Mouse (Mus musculus) MEL (cell line): Measurements from ENCODE around the gene Nfkbid. TPM values are rescaled to one million over a fixed set of nuclear protein-coding genes. Genes with fewer than 3 reads are reported as not detected.

Experiments
- DNase-seq: peaks from one replicate; pipeline ENCODE4 v3.0.0; 2011; ENCODE audit warnings: low read depth, low spot score
- H3K27ac ChIP-seq: 2 replicates; pipeline ENCODE4 v1.5.1; 2012; ENCODE audit warnings: low read depth, mild to moderate bottlenecking, control low read depth, low read length, moderate library complexity; ENCODE audit not compliant: control insufficient read depth
- H3K27me3 ChIP-seq, 2 experiments: fragments of 150-350 bp in 1 of 2; sonication (generic) in 1 of 2; 2 replicates each; pipeline ENCODE4 v1.6.1; 2012; ENCODE audit warnings: low read length in 2 of 2, mild to moderate bottlenecking in 2 of 2, improper control_type of control experiment in 1 of 2, moderate library complexity in 1 of 2; ENCODE audit not compliant: insufficient read depth in 2 of 2, control insufficient read depth in 1 of 2
- H3K36me3 ChIP-seq, 2 experiments: 2 replicates each; pipeline ENCODE4 v1.6.1; 2012 to 2014; ENCODE audit warnings: low read length in 2 of 2, improper control_type of control experiment in 1 of 2, inconsistent platforms in 1 of 2, mild to moderate bottlenecking in 1 of 2; ENCODE audit not compliant: insufficient read depth in 2 of 2, control insufficient read depth in 1 of 2
- H3K4me1 ChIP-seq, 2 experiments: fragments of 150-350 bp in 1 of 2; sonication (generic) in 1 of 2; 2 replicates each; pipeline ENCODE4 v1.6.1; 2012; ENCODE audit warnings: low read length in 2 of 2, improper control_type of control experiment in 1 of 2, mild to moderate bottlenecking in 1 of 2; ENCODE audit not compliant: insufficient read depth in 2 of 2, control insufficient read depth in 1 of 2
- H3K4me3 ChIP-seq, 2 experiments: fragments of 150-350 bp in 1 of 2; sonication (generic) in 1 of 2; 2 replicates each; pipeline ENCODE4 v1.5.1; 2012; ENCODE audit warnings: low read depth in 2 of 2, low read length in 2 of 2, mild to moderate bottlenecking in 2 of 2, moderate library complexity in 2 of 2, control low read depth in 1 of 2, improper control_type of control experiment in 1 of 2; ENCODE audit not compliant: control insufficient read depth in 1 of 2, insufficient read depth in 1 of 2
- H3K79me2 ChIP-seq: 2 replicates; pipeline ENCODE4 v1.6.1; 2012; ENCODE audit warnings: mild to moderate bottlenecking, low read length, moderate library complexity; ENCODE audit not compliant: control insufficient read depth, poor library complexity, insufficient read depth
- H3K9ac ChIP-seq: 2 replicates; pipeline ENCODE4 v1.6.1; 2012; ENCODE audit warnings: low read depth, mild to moderate bottlenecking, control low read depth, low read length, moderate library complexity; ENCODE audit not compliant: control insufficient read depth, poor library complexity, severe bottlenecking
- H3K9me3 ChIP-seq: fragments of 150-350 bp; sonication (generic); replicated peaks from 2 replicates; pipeline ENCODE4 v1.6.1; 2012; ENCODE audit warnings: mild to moderate bottlenecking, low read length, improper control_type of control experiment, moderate library complexity; ENCODE audit not compliant: insufficient read depth
- CTCF ChIP-seq, 3 experiments: IDR thresholded peaks in 2 of 3; conservative IDR thresholded peaks in 1 of 3; 2 replicates each; pipeline ENCODE4 v1.5.1; 2011 to 2012; ENCODE audit warnings: low read length in 3 of 3, low read depth in 2 of 3, mild to moderate bottlenecking in 2 of 3, improper control_type of control experiment in 1 of 3, inconsistent platforms in 1 of 3, mixed read lengths in 1 of 3, moderate library complexity in 1 of 3; ENCODE audit not compliant: control insufficient read depth in 1 of 3, insufficient read depth in 1 of 3, poor library complexity in 1 of 3, severe bottlenecking in 1 of 3
- E2F4 ChIP-seq: IDR thresholded peaks from 2 replicates; pipeline ENCODE4 v1.6.1; 2011; ENCODE audit warnings: low read depth, low read length, improper control_type of control experiment, borderline replicate concordance
- EP300 ChIP-seq, 2 experiments: IDR thresholded peaks; 2 replicates each; pipeline ENCODE4 v1.6.1; 2011; ENCODE audit warnings: improper control_type of control experiment in 2 of 2, low read length in 2 of 2, low read depth in 1 of 2, mild to moderate bottlenecking in 1 of 2
- ETS1 ChIP-seq: IDR thresholded peaks from 2 replicates; pipeline ENCODE4 v1.6.1; 2012; ENCODE audit warnings: low read depth, mild to moderate bottlenecking, inconsistent platforms, low read length, improper control_type of control experiment, moderate library complexity
- JUND ChIP-seq: IDR thresholded peaks from 2 replicates; pipeline ENCODE4 v1.6.1; 2011; ENCODE audit warnings: low read depth, mild to moderate bottlenecking, improper control_type of control experiment, low read length
- MYB ChIP-seq: IDR thresholded peaks from 2 replicates; pipeline ENCODE4 v1.6.1; 2011; ENCODE audit warnings: mild to moderate bottlenecking, low read depth, low read length, improper control_type of control experiment
- MYC ChIP-seq: IDR thresholded peaks from 2 replicates; pipeline ENCODE4 v1.6.1; 2011; ENCODE audit warnings: low read depth, mild to moderate bottlenecking, low read length, improper control_type of control experiment, moderate library complexity
- RAD21 ChIP-seq: IDR thresholded peaks from 2 replicates; pipeline ENCODE4 v1.6.1; 2011; ENCODE audit warnings: mild to moderate bottlenecking, low read depth, low read length, improper control_type of control experiment
- SMC3 ChIP-seq: IDR thresholded peaks from 2 replicates; pipeline ENCODE4 v1.6.1; 2011; ENCODE audit warnings: low read depth, low read length, improper control_type of control experiment
- TCF12 ChIP-seq: IDR thresholded peaks from 2 replicates; pipeline ENCODE4 v1.6.1; 2014; ENCODE audit warnings: low read depth, mild to moderate bottlenecking, inconsistent platforms, low read length, improper control_type of control experiment, moderate library complexity
- UBTF ChIP-seq: IDR thresholded peaks from 2 replicates; pipeline ENCODE4 v1.6.1; 2012; ENCODE audit warnings: low read depth, mild to moderate bottlenecking, inconsistent platforms, low read length, improper control_type of control experiment, moderate library complexity, borderline replicate concordance; ENCODE audit not compliant: insufficient read depth
- USF1 ChIP-seq: IDR thresholded peaks from 2 replicates; pipeline ENCODE4 v1.6.1; 2014; ENCODE audit warnings: low read depth, mild to moderate bottlenecking, inconsistent platforms, low read length, improper control_type of control experiment, moderate library complexity
- ZC3H11A ChIP-seq: IDR thresholded peaks from 2 replicates; pipeline ENCODE4 v1.6.1; 2012; ENCODE audit warnings: low read depth, mild to moderate bottlenecking, inconsistent platforms, low read length, improper control_type of control experiment
- ZKSCAN1 ChIP-seq: IDR thresholded peaks from 2 replicates; pipeline ENCODE4 v1.6.1; 2012; ENCODE audit warnings: low read depth, mild to moderate bottlenecking, inconsistent platforms, low read length, improper control_type of control experiment, moderate library complexity
- ZMIZ1 ChIP-seq: IDR thresholded peaks from 2 replicates; pipeline ENCODE4 v1.6.1; 2012; ENCODE audit warnings: low read depth, mild to moderate bottlenecking, inconsistent platforms, low read length, improper control_type of control experiment, moderate library complexity
- polyA plus RNA-seq, 2 experiments: library from polyadenylated mRNA; stranded (reverse) in 1 of 2; unstranded in 1 of 2; fragments of >175 nt in 1 of 2; fragments of >200 nt in 1 of 2; gene quantifications; 2 replicates each; pipeline versions ENCODE4 v1.2.1 to v1.2.4; 2012; ENCODE audit warnings: low replicate concordance in 2 of 2, low read depth in 1 of 2; ENCODE audit not compliant: insufficient read length in 2 of 2, insufficient read depth in 1 of 2, missing spikeins in 1 of 2
- total RNA-seq: library from RNA; depleted of rRNA; stranded (reverse); fragments of 300-350 nt; gene quantifications from 2 replicates; pipeline ENCODE4 v1.2.3, GENCODE M21; 2012

Nfkbid gene
- total and polyA plus RNA-seq, 3 experiments, result 7.0 to 16.7 TPM; not detected in 1

- no peak overlapping the region for H3K9ac ChIP-seq
- no peak overlapping the region for H3K4me3 ChIP-seq
- H3K4me1 ChIP-seq, result no peaks in the 10 kb centered on the region
- H3K27ac ChIP-seq, result no peak overlapping the region
- DNase-seq, result no peak
- no peaks in the 10 kb centered on the region for H3K27me3 ChIP-seq
- no peak for TF ChIP-seq TCF12
- no peak for TF ChIP-seq ETS1
- no peak for TF ChIP-seq E2F4
- TF ChIP-seq MYB, result no peak
- TF ChIP-seq ZMIZ1, result no peak
- TF ChIP-seq EP300 (IDR thresholded peaks at IDR 0.05; ENCODE audit: low read depth in 1 of 2, low read length in 2 of 2), result no peak
- TF ChIP-seq UBTF, result no peak
- H3K79me2 ChIP-seq, result no peaks in the 10 kb centered on the region
- peaks cover 0 to 5% of the 10 kb centered on the region in 2 experiments; a peak in 2 of 4 replicates for H3K36me3 ChIP-seq
- no peaks in the 10 kb centered on the region for H3K9me3 ChIP-seq
These were observed 7.8 kb downstream of the Nfkbid start for GRCm38 (mm10) chr7:30429327-30429726.

- Histone ChIP-seq H3K4me1 (no peaks in the 10 kb centered on the region), H3K36me3 (peaks cover 0 to 4% of the 10 kb centered on the region in 2 experiments; a peak in 2 of 4 replicates), H3K79me2 (no peaks in the 10 kb centered on the region), H3K4me3 (no peak overlapping the region), H3K9ac (no peak overlapping the region), H3K27me3 (no peaks in the 10 kb centered on the region)
- no peak for DNase-seq
- TF ChIP-seq UBTF (no peak), E2F4 (no peak), ZKSCAN1 (no peak), JUND (no peak), USF1 (no peak), ZMIZ1 (no peak), MYB (no peak), MYC (no peak)
- TF ChIP-seq, all 39 proteins: peak for 0
- Histone ChIP-seq H3K9me3 (no peaks in the 10 kb centered on the region), H3K27ac (no peak overlapping the region)
These were observed 8.7 kb downstream of the Nfkbid start for GRCm38 (mm10) chr7:30430191-30430590.

GRCm38 (mm10) chr7:30431793-30432192 lies 10.3 kb downstream of the Nfkbid start:
- no peak overlapping the region for H3K4me3 ChIP-seq
- H3K27me3 ChIP-seq, result no peaks in the 10 kb centered on the region
- no peaks in the 10 kb centered on the region for H3K4me1 ChIP-seq
- H3K9ac ChIP-seq, result no peak overlapping the region
- no peaks in the 10 kb centered on the region for H3K9me3 ChIP-seq
- TF ChIP-seq ZMIZ1, result no peak
- TF ChIP-seq MYC, result no peak
- peak; percentile 70 for TF ChIP-seq SMC3
- peak; percentile 53 for TF ChIP-seq RAD21
- TF ChIP-seq CTCF (IDR thresholded peaks at IDR 0.05 in 2 of 3, conservative IDR thresholded peaks at IDR 0.05 in 1 of 3; ENCODE audit: control insufficient read depth in 1 of 3, insufficient read depth in 1 of 3, low read depth in 2 of 3, low read length in 3 of 3, poor library complexity in 1 of 3, severe bottlenecking in 1 of 3), result peak in 2 of 3 experiments; percentile 31 to 55; a peak in 4 of 6 replicates
- peak; percentile 46; the same call in 1 of the 2 replicates for TF ChIP-seq ZC3H11A
- TF ChIP-seq, all 39 proteins: peak for 4
- peak; percentile 58 for DNase-seq
- no peaks in the 10 kb centered on the region for H3K79me2 ChIP-seq
- H3K27ac ChIP-seq, result no peak overlapping the region
- H3K36me3 ChIP-seq, result peaks cover 0 to under 1% of the 10 kb centered on the region in 2 experiments; a peak in 1 of 4 replicates
